Mouse (Mus musculus): Measurements from ENCODE around the gene Mrps11.

GRCm38 (mm10) chr7:78837250-78837649, 54.3 kb downstream of the Mrps11 start:
- TF ChIP-seq JUN (IDR thresholded peaks at IDR 0.05; ENCODE audit: insufficient read depth, low read depth, low read length) = no peak
- no peak for TF ChIP-seq BHLHE40 (IDR thresholded peaks at IDR 0.05; ENCODE audit: low read depth, low read length)
